Mouse (Mus musculus): ENCODE results near the gene Tas1r1. TPM values are rescaled to one million over a fixed set of nuclear protein-coding genes. Genes with fewer than 3 reads are reported as not detected.
A peak's percentile ranks its signal among the peaks of the same experiment; 100 is the strongest.

Gene Tas1r1
- total and polyA plus RNA-seq, 3 experiments, result 0.12 to 0.21 TPM; not detected in 1

- Histone ChIP-seq H3K79me2 (ENCODE audit: control insufficient read depth, insufficient read depth, low read length, poor library complexity) (peaks cover 44% of the 10 kb centered on the region), H3K27me3 (ENCODE audit: control insufficient read depth in 1 of 2, insufficient read depth in 2 of 2, low read length in 2 of 2) (no peaks in the 10 kb centered on the region), H3K4me1 (ENCODE audit: control insufficient read depth in 1 of 2, insufficient read depth in 2 of 2, low read length in 2 of 2) (peaks cover 0 to 10% of the 10 kb centered on the region in 2 experiments; a peak in 2 of 4 replicates), H3K9ac (ENCODE audit: control insufficient read depth, low read depth, low read length, poor library complexity, severe bottlenecking) (peak within 1 kb of the TSS; percentile 99), H3K9me3 (replicated peaks; ENCODE audit: insufficient read depth, low read length) (no peaks in the 10 kb centered on the region), H3K36me3 (ENCODE audit: control insufficient read depth in 1 of 2, insufficient read depth in 2 of 2, low read length in 2 of 2) (peaks cover 5 to 8% of the 10 kb centered on the region in 2 experiments), H3K4me3 (ENCODE audit: control insufficient read depth in 1 of 2, insufficient read depth in 1 of 2, low read depth in 2 of 2, low read length in 2 of 2) (peak within 1 kb of the TSS; percentile 86 to 95), H3K27ac (ENCODE audit: control insufficient read depth, low read depth, low read length) (peak within 1 kb of the TSS; percentile 62)
- DNase-seq (ENCODE audit: low read depth, low spot score), result peak; percentile 93
- TF ChIP-seq MAX (IDR thresholded peaks at IDR 0.05; ENCODE audit: low read length) (peak; percentile 91), SMC3 (IDR thresholded peaks at IDR 0.05; ENCODE audit: low read depth, low read length) (peak; percentile 41), POLR2AphosphoS2 (IDR thresholded peaks at IDR 0.05; ENCODE audit: low read length) (peak; percentile 78; the same call in 1 of the 2 replicates), TBP (IDR thresholded peaks at IDR 0.05; ENCODE audit: low read depth, low read length) (peak; percentile 83), POLR2AphosphoS5 (IDR thresholded peaks at IDR 0.05; ENCODE audit: borderline replicate concordance, low read depth, low read length) (no peak), GATA1 (IDR thresholded peaks at IDR 0.05; ENCODE audit: low read depth, low read length) (no peak), ZKSCAN1 (IDR thresholded peaks at IDR 0.05; ENCODE audit: low read depth, low read length) (no peak), NRF1 (IDR thresholded peaks at IDR 0.05; ENCODE audit: insufficient read depth, low read depth, low read length, poor library complexity, severe bottlenecking) (0 out of 2 replicates have a peak, but pooled peaks have one; percentile 27), RCOR1 (IDR thresholded peaks at IDR 0.05; ENCODE audit: low read depth, low read length) (no peak), KAT2A (conservative IDR thresholded peaks at IDR 0.05; ENCODE audit: low read depth, low read length) (no peak; the same call in 1 of the 2 replicates), USF2 (IDR thresholded peaks at IDR 0.05; ENCODE audit: borderline replicate concordance in 1 of 2, insufficient read depth in 1 of 2, low read depth in 1 of 2, low read length in 2 of 2) (no peak), JUND (IDR thresholded peaks at IDR 0.05; ENCODE audit: low read depth, low read length) (no peak), MXI1 (IDR thresholded peaks at IDR 0.05; ENCODE audit: low read depth, low read length) (peak; percentile 96; the same call in 1 of the 2 replicates), ZC3H11A (IDR thresholded peaks at IDR 0.05; ENCODE audit: low read depth, low read length) (no peak), MYC (IDR thresholded peaks at IDR 0.05; ENCODE audit: low read depth, low read length) (peak; percentile 81; the same call in 1 of the 2 replicates), BHLHE40 (IDR thresholded peaks at IDR 0.05; ENCODE audit: borderline replicate concordance, low read depth, low read length) (0 out of 2 replicates have a peak, but pooled peaks have one; percentile 41), ETS1 (IDR thresholded peaks at IDR 0.05; ENCODE audit: low read depth, low read length) (0 out of 2 replicates have a peak, but pooled peaks have one; percentile 11), HCFC1 (IDR thresholded peaks at IDR 0.05; ENCODE audit: low read depth, low read length) (peak; percentile 92), MAZ (IDR thresholded peaks at IDR 0.05; ENCODE audit: low read depth, low read length) (peak; percentile 96), ZNF384 (IDR thresholded peaks at IDR 0.05; ENCODE audit: low read depth, low read length) (no peak), MEF2A (IDR thresholded peaks at IDR 0.05; ENCODE audit: extremely low read depth, insufficient replicate concordance, low read depth, low read length, poor library complexity, severe bottlenecking) (0 out of 2 replicates have a peak, but pooled peaks have one; percentile 48), RAD21 (IDR thresholded peaks at IDR 0.05; ENCODE audit: low read depth, low read length) (no peak), TAL1 (IDR thresholded peaks at IDR 0.05; ENCODE audit: low read length) (no peak), ELF1 (IDR thresholded peaks at IDR 0.05; ENCODE audit: low read depth, low read length) (peak; percentile 94), GABPA (IDR thresholded peaks at IDR 0.05; ENCODE audit: low read depth, low read length) (no peak), CTCF (IDR thresholded peaks at IDR 0.05 in 2 of 3, conservative IDR thresholded peaks at IDR 0.05 in 1 of 3; ENCODE audit: control insufficient read depth in 1 of 3, insufficient read depth in 1 of 3, low read depth in 2 of 3, low read length in 3 of 3, poor library complexity in 1 of 3, severe bottlenecking in 1 of 3) (peak; percentile 77 to 99 (median 94)), CHD2 (IDR thresholded peaks at IDR 0.05; ENCODE audit: low read length) (peak; percentile 98), ZMIZ1 (IDR thresholded peaks at IDR 0.05; ENCODE audit: low read depth, low read length) (no peak; the same call in 1 of the 2 replicates), TCF12 (IDR thresholded peaks at IDR 0.05; ENCODE audit: low read depth, low read length) (peak; percentile 76), POLR2A (IDR thresholded peaks at IDR 0.05; ENCODE audit: control insufficient read depth in 1 of 2, insufficient read depth in 1 of 2, low read depth in 1 of 2, low read length in 2 of 2, poor library complexity in 1 of 2) (peak; percentile 88 to 93), MYB (IDR thresholded peaks at IDR 0.05; ENCODE audit: low read depth, low read length) (no peak), USF1 (IDR thresholded peaks at IDR 0.05; ENCODE audit: low read depth, low read length) (peak; percentile 32; the same call in 1 of the 2 replicates), EP300 (IDR thresholded peaks at IDR 0.05; ENCODE audit: low read depth in 1 of 2, low read length in 2 of 2) (no peak), MAFK (IDR thresholded peaks at IDR 0.05; ENCODE audit: borderline replicate concordance, low read depth, low read length) (no peak), CHD1 (IDR thresholded peaks at IDR 0.05; ENCODE audit: low read depth, low read length) (no peak)
Observed at GRCm38 (mm10) chr4:152038985-152039830, 840 bp upstream of the Tas1r1 start, which contains the start of gene Nol9. TSS of gene Nol9 (plus strand) at chr4:152039321.
